Mouse (Mus musculus): Measurements from ENCODE around the gene Cacna1s. TPM values are rescaled to one million over a fixed set of nuclear protein-coding genes. Genes with fewer than 3 reads are reported as not detected.

The Cacna1s gene
- 0.55 and 0.83 TPM in 2 replicates for polyA plus RNA-seq (2021; fragmentation: Nextera tagmentation)
- long read RNA-seq, experiment 1, partial matches to known transcripts, result 2 of 3 reads
- long read RNA-seq, experiment 1, other reads (novel, unspliced or antisense), result 0 of 3 reads
- long read RNA-seq, experiment 2, partial matches to known transcripts, result 0 of 1 reads
- long read RNA-seq, experiment 2, other reads (novel, unspliced or antisense), result 0 of 1 reads

DNA sequence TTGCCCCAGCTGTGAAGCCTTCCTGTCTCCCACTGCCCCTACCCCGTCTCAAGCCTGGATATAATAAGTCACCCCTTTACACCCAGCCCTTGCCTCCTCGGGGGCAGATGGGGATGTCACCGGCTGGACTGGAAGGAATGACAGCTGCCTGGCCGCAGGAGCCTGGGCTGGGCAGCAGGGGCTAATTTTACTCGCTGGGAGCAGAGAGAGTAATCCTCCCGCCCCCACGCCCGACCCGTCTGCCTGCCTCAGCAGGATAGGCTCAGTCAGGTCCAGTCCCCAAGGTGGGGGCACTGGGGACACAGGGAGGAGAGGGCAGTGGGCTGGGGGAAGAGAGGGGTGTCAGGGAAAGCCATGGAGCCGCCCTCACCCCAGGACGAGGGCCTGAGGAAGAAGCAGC is at the start of gene Cacna1s:
TSS of gene Cacna1s (plus strand) at position 204 of the 400 bp plus-strand sequence.

DNA sequence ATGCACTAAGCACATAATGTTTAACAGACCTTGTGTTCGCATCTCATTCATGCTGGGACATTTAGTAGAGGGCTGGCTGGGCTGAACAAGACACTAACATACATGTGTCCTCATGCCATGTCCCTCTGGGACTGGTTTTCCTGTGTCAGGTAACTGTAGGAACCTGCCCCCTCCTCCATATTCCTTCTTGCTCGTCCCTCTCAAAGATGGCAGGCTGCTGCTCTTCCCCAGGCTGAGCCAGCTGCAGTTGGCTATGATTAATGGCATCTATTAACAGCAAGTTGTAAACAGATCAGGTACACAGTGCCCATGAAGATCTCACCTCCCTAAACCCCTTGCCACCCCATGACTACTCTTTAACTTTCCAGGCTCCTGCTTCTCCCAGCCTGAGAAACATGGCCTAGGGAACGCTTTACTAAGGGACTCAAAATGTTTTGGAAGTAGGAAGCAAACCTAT is 46.2 kb upstream of the Cacna1s start, which contains the start of gene Igfn1:
TSS of gene Igfn1 (minus strand) at position 51 of the 457 bp plus-strand sequence.

DNA sequence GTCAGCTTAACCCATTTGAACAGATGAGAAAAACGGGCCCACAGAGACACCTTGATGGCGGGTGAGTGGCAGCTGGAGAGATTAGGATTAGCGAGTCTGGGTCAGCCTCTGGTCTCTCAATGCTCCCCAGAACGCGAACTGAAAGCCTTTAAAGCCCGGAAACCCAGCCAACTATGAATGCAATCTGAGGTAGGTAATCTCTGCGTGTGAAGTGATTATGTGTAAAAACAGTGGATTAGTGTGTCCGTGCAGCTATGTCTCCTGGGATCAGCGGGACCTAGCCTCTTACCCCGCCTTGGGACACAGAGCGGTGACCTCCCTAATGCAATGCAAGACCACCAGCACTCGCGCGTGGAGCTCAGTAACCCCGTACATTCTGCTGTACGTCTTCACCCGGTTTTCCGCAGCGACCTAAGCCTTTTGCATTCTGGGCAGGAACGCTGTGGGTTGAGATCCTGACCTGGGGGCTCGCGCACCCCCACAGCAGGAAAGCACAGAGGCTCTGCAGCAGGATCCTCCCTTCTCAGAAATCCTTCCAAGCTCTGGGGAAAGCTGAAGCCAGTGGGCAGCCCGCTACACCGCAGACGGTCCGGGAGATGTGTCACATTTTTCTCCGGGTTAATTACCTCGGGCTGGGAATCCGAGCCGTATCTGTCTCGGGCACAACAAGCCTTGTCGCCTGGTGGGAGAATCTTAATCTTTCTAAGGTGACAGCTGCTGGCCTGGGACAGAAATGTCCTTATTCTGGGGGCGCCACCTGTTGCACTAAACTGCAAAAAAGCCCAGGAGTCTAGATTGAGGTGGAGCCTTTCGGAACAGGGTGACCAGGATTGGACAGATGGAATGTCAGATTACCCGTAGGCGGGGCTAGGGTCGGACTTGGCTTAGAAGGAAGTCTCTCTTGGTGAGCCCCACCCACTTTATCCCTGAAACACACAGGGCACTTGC is 45.1 kb upstream of the Cacna1s start, which contains the start of gene Tmem9:
TSS of gene Tmem9 (plus strand) at position 940 of the 948 bp plus-strand sequence.

DNA sequence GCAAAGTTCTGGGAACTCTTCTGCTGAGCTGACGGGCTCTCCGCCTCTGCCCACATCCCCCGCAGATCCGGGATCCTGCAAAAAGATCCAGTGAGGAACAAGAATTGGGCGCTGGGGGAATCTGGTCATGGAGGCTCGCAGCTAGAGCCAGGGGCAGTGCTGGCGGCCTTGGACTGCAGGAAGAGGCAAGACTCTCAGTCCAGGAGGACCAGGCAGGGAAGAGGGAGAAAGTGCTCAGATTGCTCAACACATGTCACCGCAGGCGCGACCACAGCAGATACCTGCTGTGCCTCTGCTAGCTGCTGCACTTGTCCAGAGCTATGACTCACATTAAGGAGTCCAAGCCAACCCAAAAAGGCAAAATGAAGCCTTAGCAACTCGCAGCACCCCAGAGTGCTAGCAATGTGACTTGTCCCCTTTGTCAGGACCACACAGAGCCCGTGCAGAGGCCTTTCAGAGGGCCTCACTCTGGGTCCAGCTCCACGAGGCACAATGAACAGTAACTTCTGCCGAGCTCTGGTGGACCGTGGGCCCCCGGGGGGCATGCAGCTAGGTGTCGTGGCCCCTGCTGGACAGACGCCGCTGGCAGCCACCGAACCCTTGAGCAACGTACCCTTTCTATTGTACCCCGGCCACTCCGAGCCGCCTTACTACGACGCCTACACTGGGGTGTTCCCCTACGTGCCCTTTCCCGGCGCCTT is 2.1 kb upstream of the Cacna1s start, which contains the start of gene Ascl5:
TSS of gene Ascl5 (plus strand) at position 493 of the 701 bp plus-strand sequence.

GRCm38 (mm10) chr1:136130951-136131558 is 78.5 kb downstream of the Cacna1s start, which contains the start of gene Kif21b:
Gene Kif21b, plus strand, starts transcription at chr1:136131389.

Other genes with a start within 250 kb of the Cacna1s start
- 0.39 and 1.4 TPM in 2 replicates for gene Lad1, start 234.2 kb upstream of the Cacna1s start, polyA plus RNA-seq (2021; fragmentation: Nextera tagmentation)
- 7.4 and 10.4 TPM in 2 replicates for gene Tnnt2, start 216.4 kb upstream of the Cacna1s start, polyA plus RNA-seq (2021; fragmentation: Nextera tagmentation)
- 0.03 and 0.07 TPM in 2 replicates for gene Pkp1, start 133.5 kb upstream of the Cacna1s start, polyA plus RNA-seq (2021; fragmentation: Nextera tagmentation)
- gene Igfn1, start 46.4 kb upstream of the Cacna1s start, polyA plus RNA-seq (2021; fragmentation: Nextera tagmentation), result 1.8 and 2.0 TPM in 2 replicates
- 70.5 and 90.9 TPM in 2 replicates for gene Tmem9, start 44.6 kb upstream of the Cacna1s start, polyA plus RNA-seq (2021; fragmentation: Nextera tagmentation)
- 0.93 TPM in 1 of 2 replicates, not detected in the other for gene Ascl5, start 1.9 kb upstream of the Cacna1s start, polyA plus RNA-seq (2021; fragmentation: Nextera tagmentation)
- 4.4 and 5.7 TPM in 2 replicates for gene Kif21b, start 78.6 kb downstream of the Cacna1s start, polyA plus RNA-seq (2021; fragmentation: Nextera tagmentation)
- gene Mroh3, start 160.1 kb downstream of the Cacna1s start, polyA plus RNA-seq (2021; fragmentation: Nextera tagmentation), result 0.06 and 0.13 TPM in 2 replicates
- gene Inava, start 181.5 kb downstream of the Cacna1s start, polyA plus RNA-seq (2021; fragmentation: Nextera tagmentation), result 0.65 and 1.1 TPM in 2 replicates
- gene Gpr25, start 208.1 kb downstream of the Cacna1s start, polyA plus RNA-seq (2021; fragmentation: Nextera tagmentation), result 4.3 and 9.9 TPM in 2 replicates

Measured in left cerebral cortex, adult 6 months (tissue).